Mouse (Mus musculus) heart, embryonic 16.5 days (tissue): ENCODE measurements around the gene Baiap2l2. TPM values are rescaled to one million over a fixed set of nuclear protein-coding genes. Genes with fewer than 3 reads are reported as not detected.

ENCODE experiments used
- ATAC-seq: fragments of 200-750 bp; cut with Nextera tagmentation; replicated peaks from 2 replicates; pipeline ENCODE4 v1.8.0; 2017; ENCODE audit warnings: moderate number of reproducible peaks; ENCODE audit not compliant: insufficient read depth, low FRiP score; ENCODE audit errors: extremely low read depth
- H3K27ac ChIP-seq: fragments of 300-500 bp; sonication (generic); 2 replicates; pipeline ENCODE4 v1.5.1; 2014; ENCODE audit warnings: mild to moderate bottlenecking, low read length, control low read depth, moderate library complexity
- H3K27me3 ChIP-seq: fragments of 300-500 bp; sonication (generic); 2 replicates; pipeline ENCODE4 v1.6.1; 2014; ENCODE audit warnings: low read length, mixed read lengths; ENCODE audit not compliant: control insufficient read depth, insufficient read depth
- H3K36me3 ChIP-seq: fragments of 300-500 bp; sonication (generic); 2 replicates; pipeline ENCODE4 v1.6.1; 2014; ENCODE audit not compliant: control insufficient read depth, insufficient read depth
- H3K4me1 ChIP-seq: fragments of 300-500 bp; sonication (generic); 2 replicates; pipeline ENCODE4 v1.6.1; 2014; ENCODE audit warnings: low read length, mixed read lengths; ENCODE audit not compliant: control insufficient read depth, insufficient read depth
- H3K4me2 ChIP-seq: fragments of 300-500 bp; sonication (generic); 2 replicates; pipeline ENCODE4 v1.6.1; 2014; ENCODE audit warnings: low read depth, mild to moderate bottlenecking, control low read depth, low read length
- H3K4me3 ChIP-seq: fragments of 300-500 bp; sonication (generic); 2 replicates; pipeline ENCODE4 v1.5.1; 2014; ENCODE audit warnings: mild to moderate bottlenecking, control low read depth, low read length
- H3K9ac ChIP-seq: fragments of 300-500 bp; sonication (generic); 2 replicates; pipeline ENCODE4 v1.6.1; 2014; ENCODE audit warnings: low read length, control low read depth
- H3K9me3 ChIP-seq: fragments of 300-500 bp; sonication (generic); replicated peaks from 2 replicates; pipeline ENCODE4 v1.6.1; 2016; ENCODE audit warnings: low read length; ENCODE audit not compliant: control insufficient read depth
- WGBS: fragments of 180-500 bp; shearing (Covaris S2); extraction: QIAGEN DNeasy Blood & Tissue Kit; methylation state at CpG from one replicate; pipeline ENCODE4 v1.1.7; 2014; 5-methylcytosine and 5-hydroxymethylcytosine counted together
- polyA plus RNA-seq: library from polyadenylated mRNA; unstranded; fragments of >200 nt; fragmentation: Nextera tagmentation; extraction: Ambion mirVana; gene quantifications from 2 replicates; pipeline ENCODE4 v1.2.1, GENCODE M21; 2015

Baiap2l2 gene
- polyA plus RNA-seq, 1 experiment from 2014 or later: 17.3 TPM

DNA sequence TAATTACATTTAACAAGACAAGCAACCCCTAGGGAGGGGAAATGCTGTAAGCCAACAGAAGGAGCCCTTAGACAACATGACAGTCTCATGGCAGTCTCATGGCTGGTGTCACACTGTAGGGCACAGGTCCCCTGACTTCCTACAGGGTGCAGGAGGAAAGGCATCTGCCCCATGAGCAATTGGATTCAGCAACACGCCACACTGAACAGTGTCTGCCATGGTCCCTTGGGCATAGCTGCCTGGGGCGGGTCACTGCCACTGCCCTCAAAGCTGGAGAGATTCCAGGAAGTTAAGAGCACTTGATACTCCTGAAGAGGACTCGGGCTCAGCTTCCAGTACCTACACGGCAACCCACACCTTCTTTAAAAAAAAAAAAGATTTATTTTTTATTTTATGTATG is 40.9 kb upstream of the Baiap2l2 start:
- Histone ChIP-seq H3K9ac (no peak overlapping the region), H3K4me2 (no peak overlapping the region), H3K27ac (0 out of 2 replicates have a peak overlapping the region, but pooled peaks have one; percentile 51), H3K36me3 (no peaks in the 10 kb centered on the region), H3K27me3 (no peaks in the 10 kb centered on the region), H3K9me3 (no peaks in the 10 kb centered on the region), H3K4me3 (no peak overlapping the region), H3K4me1 (peaks cover 34% of the 10 kb centered on the region)
- WGBS: 47% methylated on average over 4 of the region's 4 CpGs
- no peak for ATAC-seq

DNA sequence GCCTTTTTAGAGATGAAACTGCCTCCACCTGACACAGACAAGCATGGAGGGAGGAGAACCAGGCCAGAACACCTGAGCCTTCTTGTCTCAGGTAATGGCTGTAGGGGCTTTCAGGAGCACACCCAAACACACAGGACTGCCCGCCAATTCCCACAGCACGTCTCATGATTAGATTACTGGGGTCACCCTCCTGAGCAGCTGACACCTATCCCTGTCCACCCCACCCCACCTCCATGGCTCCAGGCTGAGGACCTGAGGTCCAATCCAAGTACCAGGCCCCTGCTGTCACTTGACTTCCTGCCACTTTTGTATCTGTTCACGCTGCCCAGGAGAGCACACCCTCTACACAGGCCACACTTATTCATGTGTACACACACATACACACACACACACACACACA is 40.4 kb upstream of the Baiap2l2 start:
- Histone ChIP-seq H3K27me3 (no peaks in the 10 kb centered on the region), H3K27ac (no peak overlapping the region), H3K4me2 (no peak overlapping the region), H3K4me1 (peaks cover 34% of the 10 kb centered on the region), H3K36me3 (no peaks in the 10 kb centered on the region), H3K9ac (no peak overlapping the region), H3K4me3 (no peak overlapping the region), H3K9me3 (no peaks in the 10 kb centered on the region)
- ATAC-seq: no peak
- WGBS: 57% methylated on average over 3 of the region's 3 CpGs

DNA sequence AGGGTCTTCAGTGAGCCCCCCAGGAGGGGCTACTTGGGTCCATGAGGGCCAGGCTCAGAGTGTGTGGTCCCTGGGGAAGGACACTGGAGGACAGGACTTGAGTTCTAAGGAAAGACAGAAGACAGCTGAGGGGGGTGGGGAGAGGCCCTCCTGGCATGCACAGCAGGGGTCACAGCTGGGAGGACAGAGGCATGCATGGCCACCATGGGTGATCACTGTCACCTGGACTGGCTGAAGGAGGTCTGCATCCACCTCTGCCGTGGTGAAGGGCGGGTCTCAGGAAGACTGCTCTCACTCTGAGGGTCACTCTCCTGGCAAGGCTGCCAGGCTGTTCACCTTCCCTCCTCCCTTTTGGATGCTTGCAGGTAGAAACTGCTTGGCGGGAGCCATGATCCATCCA is 39.0 kb upstream of the Baiap2l2 start:
- Histone ChIP-seq H3K4me1 (peaks cover 34% of the 10 kb centered on the region), H3K36me3 (no peaks in the 10 kb centered on the region), H3K27ac (peak overlapping the region; percentile 90), H3K9me3 (no peaks in the 10 kb centered on the region), H3K4me3 (no peak overlapping the region), H3K9ac (0 out of 2 replicates have a peak overlapping the region, but pooled peaks have one; percentile 4), H3K27me3 (no peaks in the 10 kb centered on the region), H3K4me2 (no peak overlapping the region)
- 72% methylated on average over 3 of the region's 3 CpGs for WGBS
- ATAC-seq: no peak

DNA sequence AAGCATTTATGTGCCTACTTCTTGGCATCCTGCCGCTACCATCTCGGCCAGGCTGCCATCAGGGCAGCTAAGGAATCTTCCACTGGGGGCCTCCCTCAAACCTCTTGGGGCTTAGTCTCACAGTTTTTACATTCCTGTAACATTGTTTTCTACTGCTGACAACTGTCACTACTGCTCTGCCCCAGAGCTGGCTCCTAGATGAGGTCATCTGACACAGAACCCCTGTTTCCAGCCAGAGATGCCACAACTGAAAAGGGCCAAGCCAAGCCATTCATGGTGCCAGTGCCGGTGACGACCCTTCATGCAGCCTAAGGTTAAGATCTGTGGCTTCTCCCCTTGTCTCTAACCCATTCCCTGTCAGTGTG is 38.4 kb upstream of the Baiap2l2 start:
- Histone ChIP-seq H3K9me3 (no peaks in the 10 kb centered on the region), H3K4me3 (no peak overlapping the region), H3K4me2 (0 out of 2 replicates have a peak overlapping the region, but pooled peaks have one; percentile 11), H3K27ac (peak overlapping the region; percentile 90), H3K27me3 (no peaks in the 10 kb centered on the region), H3K9ac (0 out of 2 replicates have a peak overlapping the region, but pooled peaks have one; percentile 4), H3K4me1 (peaks cover 34% of the 10 kb centered on the region), H3K36me3 (no peaks in the 10 kb centered on the region)
- no peak for ATAC-seq
- 51% methylated on average over 4 of the region's 4 CpGs for WGBS

DNA sequence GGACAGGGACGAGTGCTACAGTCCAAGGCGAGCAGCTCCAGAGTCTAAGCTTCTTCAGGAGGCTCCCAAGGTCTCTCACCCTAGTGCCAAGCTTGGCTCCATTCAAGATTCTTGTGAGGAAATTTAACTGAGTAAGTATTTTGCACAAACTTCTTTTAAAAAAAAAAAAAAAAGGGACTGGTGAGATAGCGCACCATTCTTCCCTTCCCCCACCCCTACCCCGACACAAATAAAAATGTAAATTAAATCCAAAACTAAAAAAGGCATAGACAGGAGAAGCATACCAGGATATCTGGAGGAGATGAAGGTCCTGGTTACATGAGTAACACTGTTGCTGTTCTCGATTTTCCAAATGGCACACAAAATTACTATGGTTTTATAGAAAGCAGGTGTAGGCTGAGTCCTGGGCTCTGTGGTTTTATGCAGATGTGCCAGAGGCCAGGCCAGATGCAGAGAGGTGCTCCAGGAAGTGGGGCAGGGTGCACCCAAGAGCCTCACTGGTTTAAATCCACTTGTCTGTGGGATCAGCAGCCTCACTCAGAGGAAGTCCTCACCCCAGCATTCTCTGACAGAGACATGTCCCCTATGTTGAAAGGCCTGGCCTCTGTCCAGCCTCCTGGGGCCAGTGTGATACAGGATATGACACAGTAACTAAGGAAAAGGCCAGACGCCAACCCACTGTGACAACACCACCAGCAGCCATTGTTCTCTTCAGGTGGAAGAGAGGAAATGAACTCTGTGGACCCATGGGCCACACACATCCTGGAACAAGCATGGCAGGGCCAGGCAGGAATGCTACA is 37.9 kb upstream of the Baiap2l2 start:
- H3K27ac ChIP-seq: peak overlapping the region; percentile 90
- no peaks in the 10 kb centered on the region for H3K36me3 ChIP-seq
- no peak overlapping the region for H3K4me3 ChIP-seq
- peaks cover 34% of the 10 kb centered on the region for H3K4me1 ChIP-seq
- ATAC-seq: peak; percentile 16; the same call in 1 of the 2 replicates
- H3K9me3 ChIP-seq: no peaks in the 10 kb centered on the region
- WGBS: 60% methylated on average over 6 of the region's 6 CpGs
- 0 out of 2 replicates have a peak overlapping the region, but pooled peaks have one; percentile 43 for H3K9ac ChIP-seq
- H3K4me2 ChIP-seq: peak overlapping the region; percentile 32
- no peaks in the 10 kb centered on the region for H3K27me3 ChIP-seq

DNA sequence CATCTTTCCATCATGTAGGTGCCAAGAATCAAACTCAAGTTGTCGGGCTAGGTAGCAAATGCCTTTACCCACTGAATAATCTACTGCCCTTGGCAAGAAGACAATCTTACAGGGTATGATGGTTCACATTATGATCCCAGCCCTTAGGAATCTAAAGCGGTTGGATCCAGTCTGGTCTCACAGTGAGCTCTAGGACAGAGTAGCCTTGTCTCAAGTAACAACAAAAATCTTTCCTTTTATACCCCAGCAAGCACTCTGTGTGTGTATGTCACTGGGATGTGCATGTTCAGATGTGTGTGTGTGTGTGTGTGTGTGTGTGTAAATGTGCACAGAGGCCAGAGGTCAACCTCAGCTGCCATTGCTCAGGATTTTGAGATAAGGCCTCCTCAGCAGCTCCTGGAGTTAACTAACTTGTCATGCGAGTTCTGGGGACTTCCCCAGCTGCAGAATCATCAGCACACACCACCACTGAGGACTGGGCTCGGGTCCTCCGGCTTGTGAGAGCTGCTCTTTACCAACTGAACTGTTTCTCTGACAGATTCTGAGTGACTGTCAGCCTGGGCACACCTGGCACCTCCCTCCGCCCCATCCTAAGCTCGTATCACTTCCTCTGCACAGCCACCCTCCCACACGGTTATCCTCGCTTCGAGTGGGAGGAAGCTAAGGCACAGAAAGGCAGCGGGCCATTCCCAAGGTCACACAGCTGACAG is 37.1 kb upstream of the Baiap2l2 start:
- no peaks in the 10 kb centered on the region for H3K36me3 ChIP-seq
- H3K9me3 ChIP-seq: no peaks in the 10 kb centered on the region
- ATAC-seq: no peak
- 0 out of 2 replicates have a peak overlapping the region, but pooled peaks have one; percentile 43 for H3K9ac ChIP-seq
- 44% methylated on average over 11 of the region's 11 CpGs for WGBS
- H3K4me2 ChIP-seq: peak overlapping the region; percentile 32
- no peaks in the 10 kb centered on the region for H3K27me3 ChIP-seq
- no peak overlapping the region for H3K4me3 ChIP-seq
- peaks cover 32% of the 10 kb centered on the region for H3K4me1 ChIP-seq
- H3K27ac ChIP-seq: peak overlapping the region; percentile 90

DNA sequence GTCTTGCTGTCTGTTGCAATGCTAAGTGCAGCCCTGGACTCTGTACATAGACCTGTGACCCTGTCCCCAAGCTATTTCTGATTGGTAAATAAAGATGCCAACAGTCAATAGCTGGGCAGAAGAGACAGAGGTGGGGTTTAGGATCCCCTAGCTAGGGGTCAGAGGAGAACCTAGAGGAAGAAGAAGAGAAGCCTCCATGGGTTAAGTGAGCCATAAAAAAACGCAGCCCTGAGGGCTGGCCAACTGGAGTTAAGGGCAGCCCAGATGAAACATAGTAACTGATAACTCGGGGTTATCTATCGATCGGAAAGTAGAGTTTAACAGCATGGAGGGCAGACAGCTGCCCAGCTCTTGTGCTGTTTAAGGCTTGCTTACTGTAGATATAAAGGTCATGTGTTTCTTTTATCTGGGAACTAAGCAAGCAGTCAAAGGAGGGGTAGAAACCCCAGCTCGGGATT is 36.4 kb upstream of the Baiap2l2 start:
- Histone ChIP-seq H3K27me3 (no peaks in the 10 kb centered on the region), H3K4me2 (no peak overlapping the region), H3K36me3 (peaks cover 3% of the 10 kb centered on the region), H3K9ac (no peak overlapping the region), H3K4me3 (no peak overlapping the region), H3K4me1 (peaks cover 27% of the 10 kb centered on the region), H3K9me3 (no peaks in the 10 kb centered on the region), H3K27ac (peak overlapping the region; percentile 90; the same call in 1 of the 2 replicates)
- no peak for ATAC-seq
- WGBS: 50% methylated on average over 5 of the region's 5 CpGs

DNA sequence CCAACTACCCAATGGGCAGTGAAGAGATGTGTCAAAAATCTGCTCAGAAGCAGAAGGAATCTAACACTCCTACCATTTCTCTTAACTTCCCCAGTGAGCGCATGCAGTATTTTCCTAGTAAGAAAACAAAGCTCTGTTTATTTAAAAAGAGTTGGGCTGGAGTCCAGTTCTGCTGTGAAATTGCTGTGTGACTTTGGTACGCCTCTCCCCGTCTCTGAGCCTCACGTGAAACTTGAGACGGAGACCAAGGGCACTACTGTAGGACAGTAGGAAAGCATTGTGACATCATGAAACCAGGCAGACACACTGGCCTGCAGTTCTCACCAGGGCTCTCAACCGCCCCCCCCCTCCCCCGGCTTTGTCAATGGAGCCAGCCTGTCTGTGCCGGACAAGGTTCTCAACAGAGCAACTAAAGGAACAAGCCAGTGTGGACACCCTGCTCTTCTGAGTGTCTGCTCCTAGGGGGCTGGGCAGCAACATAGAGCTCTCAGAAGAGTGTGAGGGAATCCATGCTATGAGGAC is 28.6 kb upstream of the Baiap2l2 start:
- 50% methylated on average over 8 of the region's 8 CpGs for WGBS
- Histone ChIP-seq H3K27ac (no peak overlapping the region), H3K9me3 (no peaks in the 10 kb centered on the region), H3K36me3 (peaks cover 14% of the 10 kb centered on the region), H3K27me3 (no peaks in the 10 kb centered on the region), H3K9ac (no peak overlapping the region), H3K4me3 (no peak overlapping the region), H3K4me1 (no peaks in the 10 kb centered on the region), H3K4me2 (no peak overlapping the region)
- no peak for ATAC-seq

DNA sequence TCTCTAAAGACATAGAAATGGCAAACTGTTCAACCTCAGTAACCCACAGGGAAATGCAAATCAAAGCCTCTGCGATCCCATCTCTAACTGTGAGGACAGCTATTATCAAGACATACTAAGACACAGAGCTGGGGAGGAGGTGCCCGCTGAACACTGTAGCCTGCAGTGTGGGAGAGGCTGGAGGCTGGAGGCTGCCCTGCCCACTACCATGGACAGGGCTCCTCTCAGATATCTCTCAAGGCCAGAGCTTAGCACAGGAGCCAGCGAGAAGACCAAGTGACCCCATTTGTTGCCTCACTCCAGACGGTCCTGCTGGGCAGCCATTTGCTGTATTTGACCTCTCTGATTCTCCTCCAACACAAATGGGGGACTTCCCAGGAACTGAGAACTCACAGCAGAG is 22.5 kb upstream of the Baiap2l2 start:
- H3K9ac ChIP-seq: no peak overlapping the region
- H3K4me1 ChIP-seq: no peaks in the 10 kb centered on the region
- WGBS: 45% methylated on average over 4 of the region's 4 CpGs
- H3K4me3 ChIP-seq: no peak overlapping the region
- H3K9me3 ChIP-seq: no peaks in the 10 kb centered on the region
- H3K36me3 ChIP-seq: peaks cover 11% of the 10 kb centered on the region; the same call in 1 of the 2 replicates
- ATAC-seq: no peak
- H3K27me3 ChIP-seq: no peaks in the 10 kb centered on the region
- H3K27ac ChIP-seq: no peak overlapping the region
- H3K4me2 ChIP-seq: no peak overlapping the region
